Mouse (Mus musculus) embryonic facial prominence, embryonic 14.5 days (tissue): ENCODE measurements around the gene Erp44. TPM values are rescaled to one million over a fixed set of nuclear protein-coding genes. Genes with fewer than 3 reads are reported as not detected.

ENCODE experiments used
- ATAC-seq: fragments of 200-750 bp; cut with Nextera tagmentation; 2 replicates; pipeline ENCODE4 v1.8.0; 2017; ENCODE audit warnings: low read depth, moderate number of reproducible peaks, moderate TSS enrichment
- DNase-seq: peaks from one replicate; pipeline ENCODE4 v3.0.0-alpha.2; 2015; ENCODE audit warnings: low spot score
- H3K27ac ChIP-seq: fragments of 300-500 bp; sonication (generic); replicated peaks from 2 replicates; pipeline ENCODE4 v1.5.1; 2014; ENCODE audit warnings: low read depth, mild to moderate bottlenecking, low read length, moderate library complexity
- H3K27me3 ChIP-seq: fragments of 300-500 bp; sonication (generic); replicated peaks from 2 replicates; pipeline ENCODE4 v1.6.1; 2014; ENCODE audit warnings: low read length; ENCODE audit not compliant: control insufficient read depth, insufficient read depth
- H3K36me3 ChIP-seq: fragments of 300-500 bp; sonication (generic); 2 replicates; pipeline ENCODE4 v1.6.1; 2014; ENCODE audit warnings: low read length, mixed read lengths; ENCODE audit not compliant: control insufficient read depth, insufficient read depth
- H3K4me1 ChIP-seq: fragments of 300-500 bp; sonication (generic); 2 replicates; pipeline ENCODE4 v1.6.1; 2014; ENCODE audit warnings: antibody characterized with exemption, low read length; ENCODE audit not compliant: control insufficient read depth, insufficient read depth
- H3K4me2 ChIP-seq: fragments of 300-500 bp; sonication (generic); 2 replicates; pipeline ENCODE4 v1.6.1; 2014; ENCODE audit warnings: low read depth, mild to moderate bottlenecking, low read length, moderate library complexity, mixed read lengths
- H3K4me3 ChIP-seq: fragments of 300-500 bp; sonication (generic); 2 replicates; pipeline ENCODE4 v1.5.1; 2014; ENCODE audit warnings: low read depth, mild to moderate bottlenecking, low read length
- H3K9ac ChIP-seq: fragments of 300-500 bp; sonication (generic); 2 replicates; pipeline ENCODE4 v1.6.1; 2014; ENCODE audit warnings: low read depth, mild to moderate bottlenecking, low read length, moderate library complexity, mixed read lengths
- H3K9me3 ChIP-seq: fragments of 300-500 bp; sonication (generic); 2 replicates; pipeline ENCODE4 v1.6.1; 2016; ENCODE audit warnings: low read length; ENCODE audit not compliant: control insufficient read depth
- WGBS: fragments of 180-500 bp; shearing (Covaris S2); extraction: QIAGEN DNeasy Blood & Tissue Kit; methylation state at CpG from one replicate; pipeline ENCODE4 v1.1.7; 2014; 5-methylcytosine and 5-hydroxymethylcytosine counted together
- polyA plus RNA-seq: library from polyadenylated mRNA; unstranded; fragments of >200 nt; fragmentation: Nextera tagmentation; extraction: Ambion mirVana; gene quantifications from 2 replicates; pipeline ENCODE4 v1.2.1, GENCODE M21; 2014

Gene Erp44
- polyA plus RNA-seq, 1 experiment from 2014 or later = 84.1 TPM

DNA sequence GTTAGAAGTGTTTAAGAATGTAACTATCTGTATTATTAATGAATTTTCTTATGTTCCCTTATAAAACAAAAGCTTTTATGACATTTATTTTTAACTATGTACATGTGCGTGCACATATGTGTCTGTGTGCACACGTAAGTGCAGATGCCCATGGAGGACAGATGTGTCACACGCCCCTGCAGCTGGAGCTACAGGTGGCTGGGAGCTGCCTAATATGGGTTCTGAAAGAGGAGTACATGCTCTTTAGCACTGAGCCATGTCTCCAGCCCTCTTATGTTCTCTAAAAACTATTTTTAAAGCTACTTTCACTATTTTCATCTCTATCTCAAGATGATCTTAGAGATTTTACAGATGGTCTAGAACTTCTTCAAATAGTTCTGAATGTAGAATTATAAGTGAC lies 21.3 kb downstream of the Erp44 start:
- H3K27me3 ChIP-seq = no peaks in the 10 kb centered on the region
- H3K4me1 ChIP-seq = peaks cover 6% of the 10 kb centered on the region; the same call in 1 of the 2 replicates
- WGBS = 95% methylated on average over 3 of the region's 3 CpGs
- no peak overlapping the region for H3K27ac ChIP-seq
- no peak for DNase-seq
- no peak overlapping the region for H3K4me3 ChIP-seq
- no peaks in the 10 kb centered on the region for H3K9me3 ChIP-seq
- H3K36me3 ChIP-seq = no peaks in the 10 kb centered on the region
- no peak overlapping the region for H3K9ac ChIP-seq
- no peak for ATAC-seq
- H3K4me2 ChIP-seq = no peak overlapping the region

DNA sequence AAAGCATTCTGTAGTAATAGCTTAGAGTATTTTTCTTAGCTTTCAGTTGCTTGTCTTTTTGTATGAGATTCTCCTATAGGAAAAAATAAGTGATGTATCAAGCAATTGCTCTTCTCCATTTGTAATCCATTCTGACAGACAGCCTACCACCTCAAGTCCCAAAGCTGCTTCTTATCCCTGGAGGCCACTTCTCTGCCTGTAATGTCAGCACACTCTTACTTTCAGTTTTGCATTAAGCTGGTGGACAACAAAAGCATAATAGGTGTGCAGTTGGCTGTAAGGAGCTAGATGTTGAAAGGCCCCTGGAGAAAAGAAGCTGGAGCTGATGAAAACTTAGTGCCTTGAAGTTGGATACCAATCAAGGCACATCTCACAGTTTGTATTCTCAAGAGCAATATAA lies 26.1 kb downstream of the Erp44 start:
- Histone ChIP-seq H3K36me3 (no peaks in the 10 kb centered on the region), H3K9ac (no peak overlapping the region), H3K4me2 (no peak overlapping the region), H3K4me1 (peaks cover 6% of the 10 kb centered on the region; the same call in 1 of the 2 replicates), H3K9me3 (no peaks in the 10 kb centered on the region), H3K27ac (no peak overlapping the region), H3K27me3 (no peaks in the 10 kb centered on the region), H3K4me3 (no peak overlapping the region)
- DNase-seq (peak; percentile 17), ATAC-seq (no peak)

DNA sequence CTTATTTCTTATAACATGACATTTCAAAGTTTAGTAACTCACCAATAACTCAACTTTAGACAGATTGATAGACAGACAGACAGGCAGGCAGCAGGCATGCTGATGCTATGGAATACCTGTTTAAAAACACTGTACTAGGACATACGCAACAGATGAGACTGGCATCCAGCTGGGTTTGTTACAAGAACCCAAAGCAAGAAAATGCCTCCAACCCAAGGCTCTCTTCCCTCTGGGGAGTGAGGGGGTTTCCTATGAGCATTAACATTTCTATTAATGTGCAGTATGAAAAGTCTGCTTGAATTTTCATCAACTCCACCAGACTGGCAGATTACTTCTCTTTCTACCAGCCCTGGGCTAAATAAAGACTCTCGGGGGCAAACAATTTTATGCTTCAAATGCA lies 35.1 kb downstream of the Erp44 start:
- no peaks in the 10 kb centered on the region for H3K27me3 ChIP-seq
- H3K4me2 ChIP-seq = no peak overlapping the region
- no peak for ATAC-seq
- H3K36me3 ChIP-seq = 0 out of 2 replicates have a peak, but pooled peaks cover 3% of the 10 kb centered on the region
- H3K4me1 ChIP-seq = no peaks in the 10 kb centered on the region
- WGBS = 69% methylated on average over 2 of the region's 2 CpGs
- no peak for DNase-seq
- no peaks in the 10 kb centered on the region for H3K9me3 ChIP-seq
- H3K27ac ChIP-seq = no peak overlapping the region
- H3K4me3 ChIP-seq = no peak overlapping the region
- no peak overlapping the region for H3K9ac ChIP-seq

DNA sequence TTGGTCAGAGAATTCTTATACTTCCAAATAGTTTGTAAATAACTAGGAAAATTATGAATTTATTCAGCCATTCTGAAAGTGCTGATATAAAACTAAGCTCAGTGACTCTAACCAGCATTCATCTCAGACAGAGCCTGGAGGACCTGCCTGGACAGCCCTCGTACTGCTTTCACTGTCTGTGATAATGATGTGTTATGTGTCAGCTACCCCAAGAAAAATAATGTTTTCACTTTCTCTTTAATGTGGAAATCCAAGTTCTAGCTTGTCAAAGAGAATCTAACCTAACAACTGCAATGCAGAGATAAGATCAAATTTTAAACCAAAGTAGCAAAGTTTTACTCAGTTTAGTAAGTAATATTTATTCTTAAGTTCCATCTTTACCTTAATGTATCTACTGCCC lies 35.6 kb downstream of the Erp44 start:
- ATAC-seq = no peak
- 65% methylated on average over 1 of the region's 1 CpGs for WGBS

DNA sequence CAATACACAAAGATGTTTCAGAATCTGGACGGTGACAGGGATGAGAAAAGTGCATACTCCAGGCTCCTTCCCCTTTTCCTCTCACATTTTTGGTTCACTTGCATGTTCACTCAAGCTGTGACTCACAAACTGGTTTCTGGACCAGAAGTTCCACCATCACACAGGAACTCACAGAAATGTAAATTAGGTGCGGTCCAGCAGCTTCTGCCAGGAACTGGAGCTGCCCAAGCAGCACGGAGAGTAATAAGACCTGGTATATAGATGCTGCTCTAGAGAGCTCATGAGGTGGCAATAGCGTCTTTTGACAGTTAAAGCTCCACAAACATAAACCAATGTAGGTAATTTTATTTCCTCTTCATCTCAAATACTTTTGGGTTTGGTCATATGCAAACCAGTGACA lies 36.9 kb downstream of the Erp44 start:
- 81% methylated on average over 4 of the region's 4 CpGs for WGBS
- no peaks in the 10 kb centered on the region for H3K27me3 ChIP-seq
- no peak overlapping the region for H3K4me3 ChIP-seq
- no peaks in the 10 kb centered on the region for H3K4me1 ChIP-seq
- no peak overlapping the region for H3K27ac ChIP-seq
- ATAC-seq (no peak), DNase-seq (no peak)
- 0 out of 2 replicates have a peak, but pooled peaks cover 3% of the 10 kb centered on the region for H3K36me3 ChIP-seq
- H3K9ac ChIP-seq = no peak overlapping the region
- no peaks in the 10 kb centered on the region for H3K9me3 ChIP-seq
- H3K4me2 ChIP-seq = no peak overlapping the region

More for the DNA sequence above, 35.6 kb downstream of the Erp44 start:
- Histone ChIP-seq H3K4me2 (no peak overlapping the region), H3K27me3 (no peaks in the 10 kb centered on the region), H3K9me3 (no peaks in the 10 kb centered on the region), H3K27ac (no peak overlapping the region), H3K4me3 (no peak overlapping the region), H3K9ac (no peak overlapping the region), H3K4me1 (no peaks in the 10 kb centered on the region), H3K36me3 (0 out of 2 replicates have a peak, but pooled peaks cover 3% of the 10 kb centered on the region)
- DNase-seq = no peak

DNA sequence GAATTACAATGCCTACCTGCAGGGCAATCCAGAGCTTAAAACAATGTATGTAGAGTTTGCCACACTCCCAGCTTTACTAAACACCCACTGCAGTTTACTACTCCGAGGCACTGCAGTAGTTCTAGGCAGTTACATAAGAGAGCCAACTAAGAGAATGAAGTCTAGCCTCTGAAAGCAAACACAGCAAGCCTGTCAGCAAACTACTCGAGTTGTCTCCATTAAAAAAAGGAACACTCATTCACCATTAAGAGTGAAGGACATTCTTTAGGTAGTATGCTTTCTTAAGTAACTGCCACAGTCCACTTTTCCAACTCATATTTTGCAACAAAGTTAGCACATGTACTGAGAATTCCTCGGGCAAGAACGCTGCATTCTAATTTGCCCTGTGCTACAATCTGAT lies 40.3 kb downstream of the Erp44 start:
- Histone ChIP-seq H3K27ac (no peak overlapping the region), H3K27me3 (no peaks in the 10 kb centered on the region), H3K4me2 (no peak overlapping the region), H3K9ac (no peak overlapping the region), H3K9me3 (no peaks in the 10 kb centered on the region), H3K36me3 (0 out of 2 replicates have a peak, but pooled peaks cover 13% of the 10 kb centered on the region), H3K4me3 (no peak overlapping the region), H3K4me1 (no peaks in the 10 kb centered on the region)
- ATAC-seq (no peak), DNase-seq (no peak)
- 87% methylated on average over 4 of the region's 4 CpGs for WGBS

DNA sequence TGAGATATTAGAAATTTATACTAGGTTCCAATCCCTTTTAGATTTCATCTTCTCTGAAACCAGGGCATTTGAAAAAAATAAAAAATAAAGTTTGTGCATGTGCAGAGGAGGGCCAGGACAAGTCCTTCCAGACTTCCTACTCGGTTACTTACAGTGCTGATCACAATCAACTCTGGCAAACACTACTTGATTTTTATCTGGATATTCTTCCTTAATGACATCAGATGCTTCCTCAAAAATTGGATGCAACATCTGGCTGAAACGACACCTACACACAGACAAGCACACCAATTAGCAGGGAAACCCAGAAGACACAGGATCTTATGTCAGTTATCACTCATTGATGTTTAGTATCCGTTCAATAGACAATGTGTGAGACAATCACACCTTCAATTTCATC lies 42.6 kb downstream of the Erp44 start:
- 69% methylated on average over 3 of the region's 3 CpGs for WGBS
- ATAC-seq = no peak
- H3K27ac ChIP-seq = no peak overlapping the region
- no peaks in the 10 kb centered on the region for H3K4me1 ChIP-seq
- H3K27me3 ChIP-seq = no peaks in the 10 kb centered on the region
- H3K4me2 ChIP-seq = no peak overlapping the region
- DNase-seq = no peak
- H3K9ac ChIP-seq = no peak overlapping the region
- H3K4me3 ChIP-seq = no peak overlapping the region
- no peaks in the 10 kb centered on the region for H3K9me3 ChIP-seq
- H3K36me3 ChIP-seq = 0 out of 2 replicates have a peak, but pooled peaks cover 13% of the 10 kb centered on the region

DNA sequence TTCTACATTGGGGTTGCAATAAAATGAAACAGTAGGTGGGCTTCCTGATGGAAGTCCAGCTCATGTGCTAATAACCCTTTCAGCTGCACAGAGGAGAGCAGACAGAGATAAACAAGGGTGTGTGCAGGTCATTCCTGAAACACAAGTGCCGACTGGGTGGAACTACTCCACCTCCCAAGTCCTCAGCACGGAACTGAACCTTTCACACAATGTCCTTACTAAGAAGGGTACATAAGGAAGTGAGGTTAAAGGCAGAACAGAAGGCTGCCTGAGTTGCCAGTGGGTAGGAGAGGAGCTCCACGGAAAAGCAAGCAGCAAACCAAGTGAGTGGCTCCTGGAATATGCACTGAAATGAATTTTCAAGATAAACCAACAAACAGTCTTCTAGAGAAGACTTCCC lies 52.6 kb downstream of the Erp44 start:
- H3K4me1 ChIP-seq = no peaks in the 10 kb centered on the region
- no peaks in the 10 kb centered on the region for H3K36me3 ChIP-seq
- no peak for ATAC-seq
- no peaks in the 10 kb centered on the region for H3K9me3 ChIP-seq
- no peak overlapping the region for H3K4me2 ChIP-seq
- DNase-seq = no peak
- no peak overlapping the region for H3K9ac ChIP-seq
- no peaks in the 10 kb centered on the region for H3K27me3 ChIP-seq
- H3K27ac ChIP-seq = no peak overlapping the region
- no peak overlapping the region for H3K4me3 ChIP-seq
- WGBS = 64% methylated on average over 3 of the region's 3 CpGs

DNA sequence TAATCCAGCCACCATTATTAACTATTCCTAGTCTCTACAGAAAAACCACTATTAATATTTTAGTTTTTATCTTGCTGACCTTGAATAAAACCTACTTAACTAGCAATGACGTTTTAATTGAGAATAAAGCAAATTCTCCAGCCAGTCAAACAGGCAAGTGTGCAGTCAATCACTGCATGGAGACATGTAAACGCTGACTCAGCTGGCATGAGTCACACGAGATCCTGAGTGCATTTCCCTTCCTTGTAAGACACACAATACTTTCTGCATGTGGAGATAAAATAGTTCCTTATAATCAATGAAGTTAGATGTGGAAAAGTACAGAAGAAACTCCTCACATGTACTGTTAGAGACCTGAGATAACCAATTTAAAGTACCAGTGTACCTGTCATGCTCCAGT lies 53.8 kb downstream of the Erp44 start:
- DNase-seq (peak; percentile 8), ATAC-seq (no peak)
- Histone ChIP-seq H3K27me3 (no peaks in the 10 kb centered on the region), H3K9ac (no peak overlapping the region), H3K36me3 (no peaks in the 10 kb centered on the region), H3K4me3 (no peak overlapping the region), H3K27ac (no peak overlapping the region), H3K4me2 (no peak overlapping the region), H3K9me3 (no peaks in the 10 kb centered on the region), H3K4me1 (no peaks in the 10 kb centered on the region)
- 43% methylated on average over 3 of the region's 3 CpGs for WGBS
